Mouse (Mus musculus): Measurements from ENCODE around the gene Sgpp2. TPM values are rescaled to one million over a fixed set of nuclear protein-coding genes. Genes with fewer than 3 reads are reported as not detected.

Gene Sgpp2
- polyA plus RNA-seq (2021; fragmentation: Nextera tagmentation): 3.9 and 4.2 TPM in 2 replicates
- long read RNA-seq, experiment 1, full-length matches to known transcripts: 5 of 7 reads
- long read RNA-seq, experiment 1, partial matches to known transcripts: 0 of 7 reads
- long read RNA-seq, experiment 1, other reads (novel, unspliced or antisense): 2 of 7 reads
- long read RNA-seq, experiment 2, full-length matches to known transcripts: 91 of 109 reads
- long read RNA-seq, experiment 2, partial matches to known transcripts: 7 of 109 reads
- long read RNA-seq, experiment 2, other reads (novel, unspliced or antisense): 11 of 109 reads

GRCm38 (mm10) chr1:78310021-78310752, at the start of gene Sgpp2:
TSS of gene Sgpp2 (plus strand) at chr1:78310345.

Other genes with a start within 250 kb of the Sgpp2 start
- gene Pax3, start 113.2 kb upstream of the Sgpp2 start, polyA plus RNA-seq (2021; fragmentation: Nextera tagmentation): not detected in 2 replicates
- gene Farsb, start 178.6 kb downstream of the Sgpp2 start, polyA plus RNA-seq (2021; fragmentation: Nextera tagmentation): 76.2 and 84.0 TPM in 2 replicates
- gene Mogat1, start 200.6 kb downstream of the Sgpp2 start, polyA plus RNA-seq (2021; fragmentation: Nextera tagmentation): 2.0 and 2.7 TPM in 2 replicates
- gene BC035947, start 201.8 kb downstream of the Sgpp2 start, polyA plus RNA-seq (2021; fragmentation: Nextera tagmentation): 0.21 and 0.24 TPM in 2 replicates